Mouse (Mus musculus): ENCODE measurements around the gene Magi1. TPM values are rescaled to one million over a fixed set of nuclear protein-coding genes. Genes with fewer than 3 reads are reported as not detected.
A peak's percentile ranks its signal among the peaks of the same experiment; 100 is the strongest.

Magi1 gene
- polyA plus RNA-seq, 1 experiment from 2014 or later: 7.9 TPM

GRCm38 (mm10) chr6:93981211-93981610 lies 302.5 kb downstream of the Magi1 start:
- Histone ChIP-seq H3K27ac (replicated peaks in 1 of 2; ENCODE audit: control insufficient read depth in 1 of 2, insufficient read depth in 1 of 2, low read depth in 2 of 2, low read length in 2 of 2) (no peak overlapping the region), H3K4me1 (ENCODE audit: control insufficient read depth in 2 of 2, insufficient read depth in 2 of 2, low read length in 2 of 2) (peaks cover 12 to 20% of the 10 kb centered on the region in 2 experiments), H3K4me2 (ENCODE audit: low read length) (no peak overlapping the region), H3K27me3 (ENCODE audit: control insufficient read depth, insufficient read depth, low read length) (no peaks in the 10 kb centered on the region), H3K36me3 (ENCODE audit: control insufficient read depth, insufficient read depth, low read length) (no peaks in the 10 kb centered on the region), H3K4me3 (ENCODE audit: control insufficient read depth in 1 of 2, insufficient read depth in 1 of 2, low read depth in 1 of 2, low read length in 2 of 2) (no peak overlapping the region), H3K9me3 (ENCODE audit: control insufficient read depth, low read length) (0 out of 2 replicates have a peak, but pooled peaks cover 7% of the 10 kb centered on the region), H3K9ac (ENCODE audit: low read length) (no peak overlapping the region)
- ATAC-seq (ENCODE audit: insufficient number of reproducible peaks, insufficient read depth, low FRiP score, low read depth): no peak
- 47% methylated on average over 8 of the region's 8 CpGs for WGBS

GRCm38 (mm10) chr6:93979241-93979640 lies 304.5 kb downstream of the Magi1 start:
- 75% methylated on average over 3 of the region's 3 CpGs for WGBS
- ATAC-seq (ENCODE audit: insufficient number of reproducible peaks, insufficient read depth, low FRiP score, low read depth): no peak
- Histone ChIP-seq H3K4me3 (ENCODE audit: control insufficient read depth in 1 of 2, insufficient read depth in 1 of 2, low read depth in 1 of 2, low read length in 2 of 2) (no peak overlapping the region), H3K27ac (replicated peaks in 1 of 2; ENCODE audit: control insufficient read depth in 1 of 2, insufficient read depth in 1 of 2, low read depth in 2 of 2, low read length in 2 of 2) (no peak overlapping the region), H3K4me1 (ENCODE audit: control insufficient read depth in 2 of 2, insufficient read depth in 2 of 2, low read length in 2 of 2) (peaks cover 12 to 20% of the 10 kb centered on the region in 2 experiments), H3K27me3 (ENCODE audit: control insufficient read depth, insufficient read depth, low read length) (no peaks in the 10 kb centered on the region), H3K9me3 (ENCODE audit: control insufficient read depth, low read length) (0 out of 2 replicates have a peak, but pooled peaks cover 8% of the 10 kb centered on the region), H3K36me3 (ENCODE audit: control insufficient read depth, insufficient read depth, low read length) (no peaks in the 10 kb centered on the region), H3K9ac (ENCODE audit: low read length) (no peak overlapping the region), H3K4me2 (ENCODE audit: low read length) (no peak overlapping the region)

- peaks cover 4 to 5% of the 10 kb centered on the region in 2 experiments; a peak in 3 of 4 replicates for H3K4me1 ChIP-seq (ENCODE audit: control insufficient read depth in 2 of 2, insufficient read depth in 2 of 2, low read length in 2 of 2)
- no peaks in the 10 kb centered on the region for H3K36me3 ChIP-seq (ENCODE audit: control insufficient read depth, insufficient read depth, low read length)
- ATAC-seq (ENCODE audit: insufficient number of reproducible peaks, insufficient read depth, low FRiP score, low read depth): no peak
- no peak overlapping the region for H3K9ac ChIP-seq (ENCODE audit: low read length)
- H3K4me2 ChIP-seq (ENCODE audit: low read length): no peak overlapping the region
- H3K27ac ChIP-seq (replicated peaks in 1 of 2; ENCODE audit: control insufficient read depth in 1 of 2, insufficient read depth in 1 of 2, low read depth in 2 of 2, low read length in 2 of 2): no peak overlapping the region
- H3K27me3 ChIP-seq (ENCODE audit: control insufficient read depth, insufficient read depth, low read length): no peaks in the 10 kb centered on the region
- WGBS: 85% methylated on average over 2 of the region's 2 CpGs
- no peaks in the 10 kb centered on the region for H3K9me3 ChIP-seq (ENCODE audit: control insufficient read depth, low read length)
- H3K4me3 ChIP-seq (ENCODE audit: control insufficient read depth in 1 of 2, insufficient read depth in 1 of 2, low read depth in 1 of 2, low read length in 2 of 2): no peak overlapping the region
These were observed 315.0 kb downstream of the Magi1 start for GRCm38 (mm10) chr6:93968721-93969120.

- H3K4me1 ChIP-seq (ENCODE audit: control insufficient read depth in 2 of 2, insufficient read depth in 2 of 2, low read length in 2 of 2): peaks cover 0 to 25% of the 10 kb centered on the region in 2 experiments; a peak in 3 of 4 replicates
- no peak overlapping the region for H3K9ac ChIP-seq (ENCODE audit: low read length)
- H3K4me2 ChIP-seq (ENCODE audit: low read length): no peak overlapping the region
- no peaks in the 10 kb centered on the region for H3K27me3 ChIP-seq (ENCODE audit: control insufficient read depth, insufficient read depth, low read length)
- 79% methylated on average over 5 of the region's 5 CpGs for WGBS
- no peaks in the 10 kb centered on the region for H3K9me3 ChIP-seq (ENCODE audit: control insufficient read depth, low read length)
- H3K4me3 ChIP-seq (ENCODE audit: control insufficient read depth in 1 of 2, insufficient read depth in 1 of 2, low read depth in 1 of 2, low read length in 2 of 2): no peak overlapping the region
- no peak overlapping the region for H3K27ac ChIP-seq (replicated peaks in 1 of 2; ENCODE audit: control insufficient read depth in 1 of 2, insufficient read depth in 1 of 2, low read depth in 2 of 2, low read length in 2 of 2)
- no peaks in the 10 kb centered on the region for H3K36me3 ChIP-seq (ENCODE audit: control insufficient read depth, insufficient read depth, low read length)
- no peak for ATAC-seq (ENCODE audit: insufficient number of reproducible peaks, insufficient read depth, low FRiP score, low read depth)
These were observed 320.9 kb downstream of the Magi1 start for GRCm38 (mm10) chr6:93962757-93963336.

GRCm38 (mm10) chr6:93961782-93962181 lies 321.9 kb downstream of the Magi1 start:
- Histone ChIP-seq H3K36me3 (ENCODE audit: control insufficient read depth, insufficient read depth, low read length) (no peaks in the 10 kb centered on the region), H3K4me1 (ENCODE audit: control insufficient read depth in 2 of 2, insufficient read depth in 2 of 2, low read length in 2 of 2) (peaks cover 0 to 25% of the 10 kb centered on the region in 2 experiments; a peak in 3 of 4 replicates), H3K9me3 (ENCODE audit: control insufficient read depth, low read length) (no peaks in the 10 kb centered on the region), H3K4me3 (ENCODE audit: control insufficient read depth in 1 of 2, insufficient read depth in 1 of 2, low read depth in 1 of 2, low read length in 2 of 2) (no peak overlapping the region), H3K4me2 (ENCODE audit: low read length) (no peak overlapping the region), H3K27me3 (ENCODE audit: control insufficient read depth, insufficient read depth, low read length) (no peaks in the 10 kb centered on the region), H3K9ac (ENCODE audit: low read length) (no peak overlapping the region), H3K27ac (replicated peaks in 1 of 2; ENCODE audit: control insufficient read depth in 1 of 2, insufficient read depth in 1 of 2, low read depth in 2 of 2, low read length in 2 of 2) (no peak overlapping the region)
- WGBS: 38% methylated on average over 1 of the region's 1 CpGs
- no peak for ATAC-seq (ENCODE audit: insufficient number of reproducible peaks, insufficient read depth, low FRiP score, low read depth)

GRCm38 (mm10) chr6:93957172-93957571 lies 326.5 kb downstream of the Magi1 start:
- no peak overlapping the region for H3K4me3 ChIP-seq (ENCODE audit: control insufficient read depth in 1 of 2, insufficient read depth in 1 of 2, low read depth in 1 of 2, low read length in 2 of 2)
- H3K4me2 ChIP-seq (ENCODE audit: low read length): no peak overlapping the region
- ATAC-seq (ENCODE audit: insufficient number of reproducible peaks, insufficient read depth, low FRiP score, low read depth): no peak
- H3K27ac ChIP-seq (replicated peaks in 1 of 2; ENCODE audit: control insufficient read depth in 1 of 2, insufficient read depth in 1 of 2, low read depth in 2 of 2, low read length in 2 of 2): no peak overlapping the region
- no peak overlapping the region for H3K9ac ChIP-seq (ENCODE audit: low read length)
- 80% methylated on average over 2 of the region's 2 CpGs for WGBS
- H3K9me3 ChIP-seq (ENCODE audit: control insufficient read depth, low read length): no peaks in the 10 kb centered on the region
- H3K4me1 ChIP-seq (ENCODE audit: control insufficient read depth in 2 of 2, insufficient read depth in 2 of 2, low read length in 2 of 2): peaks cover 2 to 21% of the 10 kb centered on the region in 2 experiments
- H3K36me3 ChIP-seq (ENCODE audit: control insufficient read depth, insufficient read depth, low read length): no peaks in the 10 kb centered on the region
- no peaks in the 10 kb centered on the region for H3K27me3 ChIP-seq (ENCODE audit: control insufficient read depth, insufficient read depth, low read length)

GRCm38 (mm10) chr6:93946612-93947011 lies 337.1 kb downstream of the Magi1 start:
- Histone ChIP-seq H3K9me3 (ENCODE audit: control insufficient read depth, low read length) (no peaks in the 10 kb centered on the region), H3K4me3 (ENCODE audit: control insufficient read depth in 1 of 2, insufficient read depth in 1 of 2, low read depth in 1 of 2, low read length in 2 of 2) (no peak overlapping the region), H3K9ac (ENCODE audit: low read length) (no peak overlapping the region), H3K4me2 (ENCODE audit: low read length) (no peak overlapping the region), H3K27me3 (ENCODE audit: control insufficient read depth, insufficient read depth, low read length) (no peaks in the 10 kb centered on the region), H3K4me1 (ENCODE audit: control insufficient read depth in 2 of 2, insufficient read depth in 2 of 2, low read length in 2 of 2) (peaks cover 3 to 22% of the 10 kb centered on the region in 2 experiments; a peak in 3 of 4 replicates), H3K36me3 (ENCODE audit: control insufficient read depth, insufficient read depth, low read length) (no peaks in the 10 kb centered on the region), H3K27ac (replicated peaks in 1 of 2; ENCODE audit: control insufficient read depth in 1 of 2, insufficient read depth in 1 of 2, low read depth in 2 of 2, low read length in 2 of 2) (peak overlapping the region; percentile 66 to 76)
- WGBS: 24% methylated on average over 2 of the region's 2 CpGs
- peak; percentile 81 for ATAC-seq (ENCODE audit: insufficient number of reproducible peaks, insufficient read depth, low FRiP score, low read depth)

DNA sequence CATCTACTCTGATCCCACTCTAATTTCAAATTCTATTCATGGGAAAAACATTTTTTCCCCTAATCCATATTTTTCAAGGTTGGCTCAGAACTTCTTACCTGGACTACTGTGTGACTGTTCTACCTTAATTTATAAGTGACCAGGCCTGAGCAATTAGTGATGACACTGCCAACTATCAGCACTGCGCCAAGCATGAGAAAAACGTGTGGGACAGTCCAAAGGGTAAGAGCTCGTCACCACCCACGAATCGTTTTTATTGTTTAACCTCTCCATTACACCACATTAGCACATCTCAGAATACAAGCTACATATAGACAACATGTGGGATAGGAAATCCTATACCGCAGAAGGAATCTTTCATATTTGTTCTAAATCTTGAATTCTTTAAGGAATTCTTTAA lies 347.4 kb downstream of the Magi1 start:
- WGBS: 87% methylated on average over 6 of the region's 6 CpGs
- no peak for ATAC-seq (ENCODE audit: insufficient number of reproducible peaks, insufficient read depth, low FRiP score, low read depth)
- Histone ChIP-seq H3K27me3 (ENCODE audit: control insufficient read depth, insufficient read depth, low read length) (no peaks in the 10 kb centered on the region), H3K4me3 (ENCODE audit: control insufficient read depth in 1 of 2, insufficient read depth in 1 of 2, low read depth in 1 of 2, low read length in 2 of 2) (no peak overlapping the region), H3K4me1 (ENCODE audit: control insufficient read depth in 2 of 2, insufficient read depth in 2 of 2, low read length in 2 of 2) (peaks cover 8 to 12% of the 10 kb centered on the region in 2 experiments), H3K4me2 (ENCODE audit: low read length) (no peak overlapping the region), H3K36me3 (ENCODE audit: control insufficient read depth, insufficient read depth, low read length) (no peaks in the 10 kb centered on the region), H3K27ac (replicated peaks in 1 of 2; ENCODE audit: control insufficient read depth in 1 of 2, insufficient read depth in 1 of 2, low read depth in 2 of 2, low read length in 2 of 2) (no peak overlapping the region), H3K9me3 (ENCODE audit: control insufficient read depth, low read length) (no peaks in the 10 kb centered on the region), H3K9ac (ENCODE audit: low read length) (no peak overlapping the region)
